Mouse (Mus musculus): ENCODE data around the gene Luc7l. TPM values are rescaled to one million over a fixed set of nuclear protein-coding genes. Genes with fewer than 3 reads are reported as not detected.
A peak's percentile ranks its signal among the peaks of the same experiment; 100 is the strongest.

The Luc7l gene
- polyA plus RNA-seq, 1 experiment from 2014 or later, result 99.6 TPM

- H3K4me3 ChIP-seq (ENCODE audit: low read depth, low read length), result no peak overlapping the region
- H3K36me3 ChIP-seq (ENCODE audit: control insufficient read depth, insufficient read depth, low read length), result no peaks in the 10 kb centered on the region
- H3K4me2 ChIP-seq (ENCODE audit: low read length), result no peak overlapping the region
- no peaks in the 10 kb centered on the region for H3K9me3 ChIP-seq (ENCODE audit: control insufficient read depth, low read length)
- ATAC-seq (replicated peaks; ENCODE audit: low FRiP score, low TSS enrichment, low read depth) (0 out of 2 replicates have a peak, but pooled peaks have one; percentile 60), DNase-seq (ENCODE audit: low spot score) (peak; percentile 92)
- H3K4me1 ChIP-seq (replicated peaks; ENCODE audit: control insufficient read depth, insufficient read depth, low read length), result 0 out of 2 replicates have a peak, but pooled peaks cover 5% of the 10 kb centered on the region
- H3K27me3 ChIP-seq (replicated peaks; ENCODE audit: control insufficient read depth, insufficient read depth, low read length), result no peaks in the 10 kb centered on the region
- H3K27ac ChIP-seq (ENCODE audit: low read depth), result no peak overlapping the region
- H3K9ac ChIP-seq (ENCODE audit: low read length), result no peak overlapping the region
- 9% methylated on average over 6 of the region's 6 CpGs for WGBS
These were observed 61.6 kb downstream of the Luc7l start for GRCm38 (mm10) chr17:26314291-26314690.

GRCm38 (mm10) chr17:26315474-26315873, 62.8 kb downstream of the Luc7l start:
- Histone ChIP-seq H3K9ac (ENCODE audit: low read length) (no peak overlapping the region), H3K4me1 (replicated peaks; ENCODE audit: control insufficient read depth, insufficient read depth, low read length) (0 out of 2 replicates have a peak, but pooled peaks cover 5% of the 10 kb centered on the region), H3K27ac (ENCODE audit: low read depth) (no peak overlapping the region), H3K9me3 (ENCODE audit: control insufficient read depth, low read length) (no peaks in the 10 kb centered on the region), H3K4me2 (ENCODE audit: low read length) (no peak overlapping the region), H3K36me3 (ENCODE audit: control insufficient read depth, insufficient read depth, low read length) (no peaks in the 10 kb centered on the region), H3K4me3 (ENCODE audit: low read depth, low read length) (no peak overlapping the region), H3K27me3 (replicated peaks; ENCODE audit: control insufficient read depth, insufficient read depth, low read length) (no peaks in the 10 kb centered on the region)
- ATAC-seq (replicated peaks; ENCODE audit: low FRiP score, low TSS enrichment, low read depth) (no peak), DNase-seq (ENCODE audit: low spot score) (no peak)
- WGBS, result 41% methylated on average over 10 of the region's 10 CpGs

- Histone ChIP-seq H3K27me3 (replicated peaks; ENCODE audit: control insufficient read depth, insufficient read depth, low read length) (no peaks in the 10 kb centered on the region), H3K4me2 (ENCODE audit: low read length) (no peak overlapping the region), H3K9me3 (ENCODE audit: control insufficient read depth, low read length) (no peaks in the 10 kb centered on the region), H3K27ac (ENCODE audit: low read depth) (no peak overlapping the region), H3K36me3 (ENCODE audit: control insufficient read depth, insufficient read depth, low read length) (no peaks in the 10 kb centered on the region), H3K9ac (ENCODE audit: low read length) (no peak overlapping the region), H3K4me3 (ENCODE audit: low read depth, low read length) (no peak overlapping the region), H3K4me1 (replicated peaks; ENCODE audit: control insufficient read depth, insufficient read depth, low read length) (0 out of 2 replicates have a peak, but pooled peaks cover 5% of the 10 kb centered on the region)
- 91% methylated on average over 1 of the region's 1 CpGs for WGBS
- ATAC-seq (replicated peaks; ENCODE audit: low FRiP score, low TSS enrichment, low read depth) (no peak), DNase-seq (ENCODE audit: low spot score) (no peak)
These were observed 65.7 kb downstream of the Luc7l start for GRCm38 (mm10) chr17:26318441-26318840.

Other genes with a start within 250 kb of the Luc7l start
- gene Rab11fip3, start 183.3 kb upstream of the Luc7l start, polyA plus RNA-seq (2014; fragmentation: Nextera tagmentation; extraction: Ambion mirVana), result 12.8 and 13.7 TPM in 2 replicates
- 27.3 and 32.4 TPM in 2 replicates for gene Decr2, start 162.6 kb upstream of the Luc7l start, polyA plus RNA-seq (2014; fragmentation: Nextera tagmentation; extraction: Ambion mirVana)
- gene Nme4, start 157.3 kb upstream of the Luc7l start, polyA plus RNA-seq (2014; fragmentation: Nextera tagmentation; extraction: Ambion mirVana), result 118 and 122 TPM in 2 replicates
- gene Tmem8, start 139.6 kb upstream of the Luc7l start, polyA plus RNA-seq (2014; fragmentation: Nextera tagmentation; extraction: Ambion mirVana), result 2.7 and 4.9 TPM in 2 replicates
- gene Mrpl28, start 129.4 kb upstream of the Luc7l start, polyA plus RNA-seq (2014; fragmentation: Nextera tagmentation; extraction: Ambion mirVana), result 235 and 241 TPM in 2 replicates
- 11.5 and 13.1 TPM in 2 replicates for gene Axin1, start 114.2 kb upstream of the Luc7l start, polyA plus RNA-seq (2014; fragmentation: Nextera tagmentation; extraction: Ambion mirVana)
- 0.47 and 3.7 TPM in 2 replicates for gene Pdia2, start 53.8 kb upstream of the Luc7l start, polyA plus RNA-seq (2014; fragmentation: Nextera tagmentation; extraction: Ambion mirVana)
- 14.3 and 20.0 TPM in 2 replicates for gene Rgs11, start 49.9 kb upstream of the Luc7l start, polyA plus RNA-seq (2014; fragmentation: Nextera tagmentation; extraction: Ambion mirVana)
- gene Arhgdig, start 45.1 kb upstream of the Luc7l start, polyA plus RNA-seq (2014; fragmentation: Nextera tagmentation; extraction: Ambion mirVana), result 21.4 and 29.0 TPM in 2 replicates
- gene Fam234a, start 8.7 kb upstream of the Luc7l start, polyA plus RNA-seq (2014; fragmentation: Nextera tagmentation; extraction: Ambion mirVana), result 71.9 and 76.5 TPM in 2 replicates
- 2.3 and 3.1 TPM in 2 replicates for gene Neurl1b, start 161.9 kb downstream of the Luc7l start, polyA plus RNA-seq (2014; fragmentation: Nextera tagmentation; extraction: Ambion mirVana)

Data from intestine, embryonic 14.5 days (tissue).